Mouse (Mus musculus): ENCODE data around the gene Rasgef1b. TPM values are rescaled to one million over a fixed set of nuclear protein-coding genes. Genes with fewer than 3 reads are reported as not detected.

Rasgef1b gene
- polyA plus RNA-seq, 2 experiments = 4.3 to 9.2 TPM

- DNase-seq (ENCODE audit: low spot score) = no peak
- 78% methylated on average over 8 of the region's 8 CpGs for WGBS
- TF ChIP-seq POLR2A (IDR thresholded peaks at IDR 0.05; ENCODE audit: borderline replicate concordance, extremely low read depth, insufficient read depth, insufficient read length) = no peak
- Histone ChIP-seq H3K4me3 (replicated peaks; ENCODE audit: low read length) (no peak overlapping the region), H3K9ac (ENCODE audit: low read depth, low read length, severe bottlenecking) (no peak overlapping the region), H3K4me1 (ENCODE audit: control insufficient read depth, insufficient read depth, low read length) (peaks cover 7% of the 10 kb centered on the region; the same call in 1 of the 2 replicates), H3K27ac (replicated peaks; ENCODE audit: low read depth, low read length) (no peak overlapping the region), H3K9me3 (ENCODE audit: control insufficient read depth, low read length) (no peaks in the 10 kb centered on the region), H3K36me3 (ENCODE audit: control insufficient read depth, insufficient read depth, low read length) (no peaks in the 10 kb centered on the region), H3K27me3 (ENCODE audit: control insufficient read depth, insufficient read depth, low read length) (no peaks in the 10 kb centered on the region), H3K4me2 (replicated peaks; ENCODE audit: low read depth, low read length, severe bottlenecking) (no peak overlapping the region)
- no peak for ATAC-seq (ENCODE audit: low FRiP score, low read depth)
Measured at GRCm38 (mm10) chr5:99348257-99348849, 380.5 kb downstream of the Rasgef1b start.

DNA sequence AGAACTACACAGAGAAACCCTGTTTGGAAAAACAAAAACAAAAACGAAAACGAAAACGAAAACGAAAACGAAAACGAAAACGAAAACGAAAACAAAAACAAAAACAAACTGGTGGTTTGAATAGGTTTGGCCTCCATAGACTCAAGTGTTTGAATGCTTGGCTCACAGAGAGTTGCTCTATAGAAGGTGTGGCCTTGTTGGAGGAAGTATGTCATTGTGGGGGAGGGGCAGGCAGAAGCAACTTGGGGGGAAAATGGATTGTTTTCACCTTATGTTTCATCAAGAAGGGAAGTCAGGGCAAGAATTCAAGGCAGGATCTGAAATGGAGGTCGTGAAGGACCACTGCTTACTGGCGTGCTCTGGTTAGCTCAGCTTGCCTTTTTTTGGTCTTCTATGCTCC lies 386.3 kb downstream of the Rasgef1b start:
- WGBS = 96% methylated on average over 10 of the region's 10 CpGs

GRCm38 (mm10) chr5:99340311-99340989 lies 388.4 kb downstream of the Rasgef1b start:
- DNase-seq (ENCODE audit: low spot score) = no peak
- no peak overlapping the region for H3K27ac ChIP-seq (replicated peaks; ENCODE audit: low read depth, low read length)
- no peak for TF ChIP-seq POLR2A (IDR thresholded peaks at IDR 0.05; ENCODE audit: borderline replicate concordance, extremely low read depth, insufficient read depth, insufficient read length)
- no peaks in the 10 kb centered on the region for H3K36me3 ChIP-seq (ENCODE audit: control insufficient read depth, insufficient read depth, low read length)
- no peak overlapping the region for H3K4me3 ChIP-seq (replicated peaks; ENCODE audit: low read length)
- H3K27me3 ChIP-seq (ENCODE audit: control insufficient read depth, insufficient read depth, low read length) = no peaks in the 10 kb centered on the region
- H3K4me2 ChIP-seq (replicated peaks; ENCODE audit: low read depth, low read length, severe bottlenecking) = no peak overlapping the region
- no peak overlapping the region for H3K9ac ChIP-seq (ENCODE audit: low read depth, low read length, severe bottlenecking)
- no peak for ATAC-seq (ENCODE audit: low FRiP score, low read depth)
- 0 out of 2 replicates have a peak, but pooled peaks cover 3% of the 10 kb centered on the region for H3K4me1 ChIP-seq (ENCODE audit: control insufficient read depth, insufficient read depth, low read length)
- no peaks in the 10 kb centered on the region for H3K9me3 ChIP-seq (ENCODE audit: control insufficient read depth, low read length)
- 81% methylated on average over 8 of the region's 8 CpGs for WGBS

More for the DNA sequence above, 386.3 kb downstream of the Rasgef1b start:
- DNase-seq (ENCODE audit: low spot score) (no peak), ATAC-seq (ENCODE audit: low FRiP score, low read depth) (no peak)
- H3K9ac ChIP-seq (ENCODE audit: low read depth, low read length, severe bottlenecking) = no peak overlapping the region
- H3K4me2 ChIP-seq (replicated peaks; ENCODE audit: low read depth, low read length, severe bottlenecking) = no peak overlapping the region
- H3K4me3 ChIP-seq (replicated peaks; ENCODE audit: low read length) = no peak overlapping the region
- no peaks in the 10 kb centered on the region for H3K9me3 ChIP-seq (ENCODE audit: control insufficient read depth, low read length)
- 0 out of 2 replicates have a peak, but pooled peaks cover 3% of the 10 kb centered on the region for H3K4me1 ChIP-seq (ENCODE audit: control insufficient read depth, insufficient read depth, low read length)
- no peaks in the 10 kb centered on the region for H3K27me3 ChIP-seq (ENCODE audit: control insufficient read depth, insufficient read depth, low read length)
- no peaks in the 10 kb centered on the region for H3K36me3 ChIP-seq (ENCODE audit: control insufficient read depth, insufficient read depth, low read length)
- no peak for TF ChIP-seq POLR2A (IDR thresholded peaks at IDR 0.05; ENCODE audit: borderline replicate concordance, extremely low read depth, insufficient read depth, insufficient read length)
- no peak overlapping the region for H3K27ac ChIP-seq (replicated peaks; ENCODE audit: low read depth, low read length)

GRCm38 (mm10) chr5:99339790-99340189 lies 389.1 kb downstream of the Rasgef1b start:
- no peak overlapping the region for H3K9ac ChIP-seq (ENCODE audit: low read depth, low read length, severe bottlenecking)
- no peak for TF ChIP-seq POLR2A (IDR thresholded peaks at IDR 0.05; ENCODE audit: borderline replicate concordance, extremely low read depth, insufficient read depth, insufficient read length)
- DNase-seq (ENCODE audit: low spot score) (no peak), ATAC-seq (ENCODE audit: low FRiP score, low read depth) (no peak)
- H3K4me1 ChIP-seq (ENCODE audit: control insufficient read depth, insufficient read depth, low read length) = 0 out of 2 replicates have a peak, but pooled peaks cover 3% of the 10 kb centered on the region
- H3K36me3 ChIP-seq (ENCODE audit: control insufficient read depth, insufficient read depth, low read length) = no peaks in the 10 kb centered on the region
- 65% methylated on average over 15 of the region's 15 CpGs for WGBS
- H3K27ac ChIP-seq (replicated peaks; ENCODE audit: low read depth, low read length) = 0 out of 2 replicates have a peak overlapping the region, but pooled peaks have one; percentile 13
- H3K4me2 ChIP-seq (replicated peaks; ENCODE audit: low read depth, low read length, severe bottlenecking) = peak overlapping the region; percentile 25; the same call in 1 of the 2 replicates
- no peak overlapping the region for H3K4me3 ChIP-seq (replicated peaks; ENCODE audit: low read length)
- H3K9me3 ChIP-seq (ENCODE audit: control insufficient read depth, low read length) = no peaks in the 10 kb centered on the region
- no peaks in the 10 kb centered on the region for H3K27me3 ChIP-seq (ENCODE audit: control insufficient read depth, insufficient read depth, low read length)

DNA sequence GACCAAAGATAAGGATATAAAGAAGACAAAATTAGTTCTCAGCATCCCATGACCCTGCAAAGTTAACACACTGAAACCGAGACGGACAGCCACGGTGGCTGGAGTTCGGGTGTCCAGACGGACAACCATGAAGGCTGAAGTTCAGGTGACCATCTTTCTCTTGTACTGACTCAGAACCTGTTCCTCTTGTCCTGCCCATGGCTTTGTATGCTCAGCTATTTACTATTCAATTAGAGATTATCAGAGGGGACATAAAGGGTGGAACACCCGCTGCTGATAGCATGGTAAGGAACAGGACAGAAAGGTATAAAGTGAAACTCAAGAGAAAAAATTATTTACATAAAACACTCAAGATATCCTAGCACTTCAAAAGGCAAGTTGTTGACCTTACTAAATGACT lies 390.0 kb downstream of the Rasgef1b start:
- 0 out of 2 replicates have a peak, but pooled peaks cover 3% of the 10 kb centered on the region for H3K4me1 ChIP-seq (ENCODE audit: control insufficient read depth, insufficient read depth, low read length)
- H3K4me3 ChIP-seq (replicated peaks; ENCODE audit: low read length) = no peak overlapping the region
- ATAC-seq (ENCODE audit: low FRiP score, low read depth) (no peak), DNase-seq (ENCODE audit: low spot score) (no peak)
- WGBS = 91% methylated on average over 6 of the region's 6 CpGs
- H3K4me2 ChIP-seq (replicated peaks; ENCODE audit: low read depth, low read length, severe bottlenecking) = no peak overlapping the region
- H3K9me3 ChIP-seq (ENCODE audit: control insufficient read depth, low read length) = no peaks in the 10 kb centered on the region
- no peaks in the 10 kb centered on the region for H3K36me3 ChIP-seq (ENCODE audit: control insufficient read depth, insufficient read depth, low read length)
- H3K27ac ChIP-seq (replicated peaks; ENCODE audit: low read depth, low read length) = no peak overlapping the region
- no peak overlapping the region for H3K9ac ChIP-seq (ENCODE audit: low read depth, low read length, severe bottlenecking)
- no peak for TF ChIP-seq POLR2A (IDR thresholded peaks at IDR 0.05; ENCODE audit: borderline replicate concordance, extremely low read depth, insufficient read depth, insufficient read length)
- H3K27me3 ChIP-seq (ENCODE audit: control insufficient read depth, insufficient read depth, low read length) = no peaks in the 10 kb centered on the region
